Mouse (Mus musculus) olfactory bulb, adult 2 months (tissue): ENCODE measurements around the gene Adra2a.

Source experiments
- CTCF ChIP-seq: fragments of 200-500 bp; IDR thresholded peaks from 2 replicates; pipeline ENCODE4 v1.5.1; 2012; ENCODE audit warnings: low read depth, mild to moderate bottlenecking, low read length, moderate library complexity; ENCODE audit not compliant: insufficient read depth
- POLR2A ChIP-seq: fragments of 200-500 bp; IDR thresholded peaks from 2 replicates; pipeline ENCODE4 v1.6.1; 2012; ENCODE audit warnings: mild to moderate bottlenecking, low read depth, low read length, moderate library complexity; ENCODE audit not compliant: insufficient read depth

- no peak for TF ChIP-seq CTCF
- no peak for TF ChIP-seq POLR2A
Observed at GRCm38 (mm10) chr19:54076362-54077349, 32.7 kb downstream of the Adra2a start.
